Mouse (Mus musculus) adrenal gland, postnatal 25 days (tissue): ENCODE results near the gene Ttc6. TPM values are rescaled to one million over a fixed set of nuclear protein-coding genes. Genes with fewer than 3 reads are reported as not detected.
A peak's percentile ranks its signal among the peaks of the same experiment; 100 is the strongest.

Source experiments
- DNase-seq: peaks from one replicate; pipeline ENCODE4 v3.0.0; 2021; ENCODE audit warnings: mixed read lengths
- long read RNA-seq: library from polyadenylated mRNA; stranded (forward); transcript quantifications from one replicate; pipeline ENCODE4 v2.0.0, GENCODE M21; 2021
- total RNA-seq: library from RNA; stranded (reverse); gene quantifications from 2 replicates; pipeline ENCODE4 v1.2.3, GENCODE M21; 2021

The Ttc6 gene
- not detected in 2 replicates for total RNA-seq
- long read RNA-seq = 0 reads

GRCm38 (mm10) chr12:57563909-57564308 lies at the start of gene Ttc6:
TSS of gene Ttc6 (plus strand) at chr12:57564113.
- no peak for DNase-seq

GRCm38 (mm10) chr12:57514552-57514951 lies 49.4 kb upstream of the Ttc6 start:
- DNase-seq = no peak

GRCm38 (mm10) chr12:57515702-57516377 lies 48.1 kb upstream of the Ttc6 start:
- DNase-seq = no peak

- DNase-seq = no peak
Measured at GRCm38 (mm10) chr12:57528335-57528734, 35.6 kb upstream of the Ttc6 start.

GRCm38 (mm10) chr12:57530474-57530873 lies 33.4 kb upstream of the Ttc6 start:
- DNase-seq = no peak

GRCm38 (mm10) chr12:57534517-57534878 lies 29.4 kb upstream of the Ttc6 start:
- DNase-seq = no peak

GRCm38 (mm10) chr12:57534879-57535611 lies 28.9 kb upstream of the Ttc6 start:
- no peak for DNase-seq

- no peak for DNase-seq
Measured at GRCm38 (mm10) chr12:57536056-57536908, 27.6 kb upstream of the Ttc6 start.

- DNase-seq = no peak
Measured at GRCm38 (mm10) chr12:57536909-57537670, 26.8 kb upstream of the Ttc6 start.

- DNase-seq = no peak
Measured at GRCm38 (mm10) chr12:57537791-57538587, 25.9 kb upstream of the Ttc6 start.

- no peak for DNase-seq
Measured at GRCm38 (mm10) chr12:57538588-57539550, 25.0 kb upstream of the Ttc6 start.

GRCm38 (mm10) chr12:57539551-57539985 lies 24.3 kb upstream of the Ttc6 start:
- no peak for DNase-seq

GRCm38 (mm10) chr12:57541118-57541517 lies 22.8 kb upstream of the Ttc6 start:
- no peak for DNase-seq

GRCm38 (mm10) chr12:57541931-57542745 lies 21.8 kb upstream of the Ttc6 start:
- DNase-seq = no peak

GRCm38 (mm10) chr12:57542746-57543626 lies 20.9 kb upstream of the Ttc6 start:
- DNase-seq = no peak

- no peak for DNase-seq
Measured at GRCm38 (mm10) chr12:57543627-57543991, 20.3 kb upstream of the Ttc6 start.

GRCm38 (mm10) chr12:57544641-57545370 lies 19.1 kb upstream of the Ttc6 start:
- peak; percentile 58 for DNase-seq
